Mouse (Mus musculus) erythroblast, embryonic 14.5 days (primary cell): Measurements from ENCODE around the gene Trim52. TPM values are rescaled to one million over a fixed set of nuclear protein-coding genes. Genes with fewer than 3 reads are reported as not detected.

Experiments used
- H3K27me3 ChIP-seq: 2 replicates; pipeline ENCODE4 v1.6.1; 2012; ENCODE audit warnings: inconsistent platforms; ENCODE audit not compliant: control insufficient read depth
- H3K36me3 ChIP-seq: 2 replicates; pipeline ENCODE4 v1.6.1; 2012; ENCODE audit warnings: mild to moderate bottlenecking, inconsistent platforms; ENCODE audit not compliant: control insufficient read depth
- H3K4me1 ChIP-seq: 2 replicates; pipeline ENCODE4 v1.6.1; 2012; ENCODE audit warnings: inconsistent platforms; ENCODE audit not compliant: control insufficient read depth
- H3K4me3 ChIP-seq: replicated peaks from 2 replicates; pipeline ENCODE3; 2012; ENCODE audit warnings: moderate library complexity, mild to moderate bottlenecking, inconsistent platforms
- H3K9me3 ChIP-seq: 2 replicates; pipeline ENCODE4 v1.6.1; 2012; ENCODE audit warnings: low read length, inconsistent platforms, mixed read lengths; ENCODE audit not compliant: control insufficient read depth
- GATA1 ChIP-seq: IDR thresholded peaks from 2 replicates; pipeline ENCODE4 v1.6.1; 2012; ENCODE audit warnings: low read length, inconsistent platforms, mixed read lengths
- TAL1 ChIP-seq: IDR thresholded peaks from 3 replicates; pipeline ENCODE4 v1.6.1; 2012; ENCODE audit warnings: low read length, inconsistent platforms, mixed read lengths
- polyA plus RNA-seq: library from polyadenylated mRNA; stranded (reverse); fragments of >175 nt; gene quantifications from 2 replicates; pipeline ENCODE4 v1.2.3, GENCODE M21; 2012

The Trim52 gene
- polyA plus RNA-seq = not detected in 2 replicates

DNA sequence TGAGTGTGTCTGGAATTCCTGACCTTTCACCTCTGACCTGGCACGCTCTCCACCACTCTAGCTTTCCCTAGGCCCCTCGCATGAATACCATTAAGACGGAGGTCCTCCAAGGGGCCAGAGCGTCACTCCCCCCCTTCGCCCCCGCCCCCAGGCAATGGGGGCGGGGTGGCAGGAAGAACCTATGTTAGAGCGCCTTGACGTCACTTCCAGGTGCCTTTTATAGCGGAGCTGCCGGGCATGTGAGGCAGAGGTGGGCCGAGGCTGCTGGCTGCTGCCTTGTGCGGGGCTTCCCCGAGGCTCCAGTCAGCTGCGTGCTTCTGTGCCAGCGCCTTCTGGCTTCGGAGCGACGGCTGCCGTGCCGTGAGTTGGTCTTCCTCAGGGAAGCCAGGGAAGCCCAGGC, at the start of gene Trim52:
Gene Trim52, plus strand, starts transcription at position 219 of the 400 bp plus-strand sequence.
- H3K4me1 ChIP-seq = no peaks in the 10 kb centered on the region
- no peak within 1 kb of the TSS for H3K4me3 ChIP-seq
- no peaks in the 10 kb centered on the region for H3K27me3 ChIP-seq
- H3K36me3 ChIP-seq = no peaks in the 10 kb centered on the region
- no peak for TF ChIP-seq TAL1
- H3K9me3 ChIP-seq = peaks cover 17% of the 10 kb centered on the region

DNA sequence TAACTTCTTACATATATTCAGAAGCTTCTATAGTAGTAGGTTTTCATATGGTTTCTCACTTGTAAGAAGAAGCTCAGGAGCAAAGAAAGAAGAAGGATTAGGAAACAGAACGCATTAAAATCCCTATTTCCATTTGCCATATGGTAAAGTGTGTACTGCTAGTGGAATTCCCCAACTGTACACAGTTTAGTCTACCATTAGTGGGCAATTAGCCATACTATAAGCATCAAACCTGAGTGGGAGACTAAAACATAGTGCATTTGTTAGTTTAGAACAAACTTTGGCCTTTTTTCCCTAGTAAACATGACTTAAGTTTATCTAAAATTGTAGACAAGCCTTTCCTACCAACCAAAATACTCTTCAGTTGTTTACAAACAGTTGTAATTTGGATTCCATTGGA, 33.4 kb upstream of the Trim52 start:
- H3K9me3 ChIP-seq = no peaks in the 10 kb centered on the region
- TF ChIP-seq GATA1 (no peak), TAL1 (no peak)
- no peaks in the 10 kb centered on the region for H3K27me3 ChIP-seq
- no peak overlapping the region for H3K4me3 ChIP-seq
- no peaks in the 10 kb centered on the region for H3K4me1 ChIP-seq
- H3K36me3 ChIP-seq = no peaks in the 10 kb centered on the region

DNA sequence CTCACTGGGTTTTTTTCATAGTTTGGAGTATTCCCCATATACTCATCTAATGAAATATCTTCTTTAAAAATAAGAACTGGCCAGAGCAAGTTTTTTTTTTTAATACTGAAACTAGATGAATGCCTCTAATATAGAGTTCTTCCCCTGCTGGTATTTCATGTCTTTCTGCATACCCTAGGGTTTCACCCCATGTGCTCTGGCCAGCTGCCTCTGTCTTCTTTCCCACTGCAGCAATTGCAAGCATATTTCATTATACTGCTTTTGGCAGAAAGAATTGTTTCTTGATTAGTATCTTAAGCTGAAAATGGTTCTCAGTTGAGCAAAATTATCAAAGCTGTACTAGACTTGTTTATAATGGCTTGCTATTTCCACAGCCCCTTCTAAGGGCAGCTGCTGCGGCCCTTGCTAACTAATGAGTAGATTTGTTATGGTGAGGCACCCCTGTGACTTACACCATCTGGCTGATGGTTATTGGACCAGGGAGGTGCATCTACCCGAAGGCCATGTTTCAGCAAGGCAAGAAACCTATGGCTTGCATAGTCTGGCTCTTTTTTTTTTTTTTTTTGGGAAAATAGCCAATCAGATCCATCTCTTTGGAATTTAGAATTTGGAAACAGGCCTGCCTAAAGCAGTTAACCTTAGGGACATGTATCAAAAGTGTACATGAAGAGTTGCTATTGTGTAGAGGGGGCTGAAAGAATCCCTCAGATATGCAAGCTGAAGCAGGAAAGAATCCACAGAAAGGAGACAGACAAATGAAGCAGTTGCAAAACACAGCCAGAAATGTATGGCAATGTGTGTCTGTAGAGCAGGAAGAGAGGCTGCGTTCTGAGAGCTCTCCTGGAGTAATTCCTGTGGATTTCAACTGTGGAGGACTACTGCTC, 30.6 kb upstream of the Trim52 start:
- no peaks in the 10 kb centered on the region for H3K4me1 ChIP-seq
- H3K36me3 ChIP-seq = no peaks in the 10 kb centered on the region
- H3K27me3 ChIP-seq = no peaks in the 10 kb centered on the region
- no peak overlapping the region for H3K4me3 ChIP-seq
- no peaks in the 10 kb centered on the region for H3K9me3 ChIP-seq
- no peak for TF ChIP-seq GATA1
- no peak for TF ChIP-seq TAL1

DNA sequence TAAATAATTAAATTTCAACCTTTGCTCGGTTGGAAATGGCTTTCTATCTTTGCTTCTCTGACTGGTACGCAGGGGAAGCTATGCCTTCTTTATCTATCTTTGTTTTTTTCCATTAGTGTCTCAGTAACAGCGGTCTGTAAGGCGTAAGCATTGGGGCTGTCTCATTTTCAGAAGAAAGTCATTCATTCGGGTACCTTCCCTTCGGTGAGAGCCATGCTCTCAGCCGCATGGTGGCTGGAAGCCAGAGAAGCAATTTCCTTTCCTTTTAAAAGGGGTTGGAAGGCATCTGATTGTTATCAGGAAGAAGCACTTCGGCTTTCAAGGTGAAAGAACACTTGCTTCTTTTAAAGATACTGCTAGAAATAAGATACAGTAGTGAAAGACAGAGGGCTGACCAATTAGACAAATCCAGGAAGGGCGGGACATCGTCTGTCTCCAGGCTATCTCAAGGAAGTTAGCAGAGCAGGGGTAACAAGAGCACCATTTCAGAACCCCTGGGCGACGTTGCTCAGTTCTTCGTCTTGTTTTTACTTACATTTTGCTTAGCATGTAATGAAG, 17.4 kb upstream of the Trim52 start:
- Histone ChIP-seq H3K27me3 (no peaks in the 10 kb centered on the region), H3K9me3 (peaks cover 3% of the 10 kb centered on the region; the same call in 1 of the 2 replicates), H3K4me3 (no peak overlapping the region), H3K4me1 (no peaks in the 10 kb centered on the region), H3K36me3 (no peaks in the 10 kb centered on the region)
- TF ChIP-seq TAL1 (no peak), GATA1 (no peak)

DNA sequence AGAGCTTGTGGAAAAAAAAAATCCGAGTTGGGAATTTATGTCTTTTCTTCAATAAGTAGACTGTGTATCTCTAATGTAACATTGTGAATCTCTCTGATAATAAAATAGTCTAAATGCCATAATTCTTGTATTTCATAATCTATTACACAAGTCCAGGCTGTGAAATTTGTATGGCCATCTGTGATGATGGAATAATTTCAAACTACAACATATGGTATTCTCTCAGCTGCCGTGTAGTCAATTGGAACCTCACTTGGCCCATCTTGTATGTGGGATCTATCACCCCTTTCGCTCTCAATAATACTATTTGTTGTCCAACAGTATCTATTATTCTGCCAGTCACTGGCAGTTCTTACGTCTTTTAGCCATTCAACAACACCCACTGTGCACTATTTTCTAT, 9.2 kb upstream of the Trim52 start:
- H3K36me3 ChIP-seq = no peaks in the 10 kb centered on the region
- peaks cover 15% of the 10 kb centered on the region for H3K9me3 ChIP-seq
- no peaks in the 10 kb centered on the region for H3K4me1 ChIP-seq
- no peak overlapping the region for H3K4me3 ChIP-seq
- H3K27me3 ChIP-seq = no peaks in the 10 kb centered on the region
- TF ChIP-seq GATA1 (no peak), TAL1 (no peak)

DNA sequence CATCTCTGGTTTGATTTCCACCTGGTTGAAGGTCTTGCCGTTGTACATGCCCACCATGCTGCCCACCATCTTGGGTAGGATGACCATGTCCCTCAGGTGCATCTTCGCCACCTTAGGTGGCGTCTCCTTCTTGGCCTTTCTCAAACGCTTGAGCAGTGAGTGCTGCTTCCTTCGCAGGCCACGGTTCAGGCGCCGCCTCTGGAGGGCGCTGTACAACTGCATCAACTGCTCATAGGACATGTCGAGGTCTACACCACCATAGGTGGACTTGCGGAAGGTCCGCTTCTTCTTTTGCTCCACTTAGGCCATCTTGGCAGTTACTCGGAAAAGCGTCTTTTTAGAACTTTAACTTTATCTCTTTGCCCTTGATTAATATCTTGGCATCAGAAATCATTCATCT, 5.1 kb upstream of the Trim52 start:
- no peaks in the 10 kb centered on the region for H3K36me3 ChIP-seq
- no peak overlapping the region for H3K4me3 ChIP-seq
- peaks cover 11% of the 10 kb centered on the region for H3K9me3 ChIP-seq
- no peak for TF ChIP-seq TAL1
- no peak for TF ChIP-seq GATA1
- H3K4me1 ChIP-seq = no peaks in the 10 kb centered on the region
- no peaks in the 10 kb centered on the region for H3K27me3 ChIP-seq

DNA sequence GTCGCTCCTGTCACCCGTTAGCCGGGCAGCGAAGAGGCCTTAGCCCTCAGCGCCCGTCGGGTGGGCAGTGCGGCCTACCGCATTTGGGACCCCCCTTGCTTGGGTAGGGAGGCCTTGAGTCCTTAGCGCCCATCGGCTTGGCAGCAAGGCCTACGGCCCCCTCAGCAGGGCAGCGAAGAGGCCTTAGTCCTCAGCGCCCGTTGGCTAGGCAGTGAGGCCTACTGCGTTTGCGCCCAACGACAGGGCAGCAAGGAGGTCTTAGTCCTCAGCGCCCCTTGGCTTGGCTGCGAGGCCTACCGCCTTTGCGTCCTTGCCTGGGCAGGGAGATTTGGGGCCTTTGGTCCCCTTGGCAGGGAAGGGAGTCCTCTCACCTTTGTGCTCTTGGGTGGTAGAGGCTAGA, 427 bp downstream of the Trim52 start:
- TF ChIP-seq TAL1 (no peak), GATA1 (no peak)
- H3K9me3 ChIP-seq = peaks cover 17% of the 10 kb centered on the region
- no peaks in the 10 kb centered on the region for H3K27me3 ChIP-seq
- no peaks in the 10 kb centered on the region for H3K4me1 ChIP-seq
- H3K36me3 ChIP-seq = no peaks in the 10 kb centered on the region
- no peak overlapping the region for H3K4me3 ChIP-seq

DNA sequence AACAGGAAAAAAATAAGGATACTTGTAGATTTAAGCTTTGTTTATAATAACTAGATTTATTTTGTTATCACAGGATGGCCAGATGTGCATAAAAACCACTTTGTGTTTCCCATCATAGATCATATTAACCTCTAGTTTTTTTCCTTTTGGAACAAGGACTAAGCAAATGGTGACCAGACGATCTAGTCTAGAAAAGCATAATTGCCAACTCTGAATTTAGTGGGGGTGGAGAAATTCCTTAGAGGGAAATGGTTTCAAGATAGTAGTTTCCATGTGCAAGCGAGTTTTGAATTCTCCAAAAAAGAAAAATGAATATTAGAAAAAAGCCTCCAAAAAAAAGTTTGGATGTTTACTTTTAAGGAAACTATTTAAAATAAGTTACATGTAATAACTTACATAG, 13.4 kb downstream of the Trim52 start:
- no peaks in the 10 kb centered on the region for H3K27me3 ChIP-seq
- TF ChIP-seq GATA1 (no peak), TAL1 (no peak)

DNA sequence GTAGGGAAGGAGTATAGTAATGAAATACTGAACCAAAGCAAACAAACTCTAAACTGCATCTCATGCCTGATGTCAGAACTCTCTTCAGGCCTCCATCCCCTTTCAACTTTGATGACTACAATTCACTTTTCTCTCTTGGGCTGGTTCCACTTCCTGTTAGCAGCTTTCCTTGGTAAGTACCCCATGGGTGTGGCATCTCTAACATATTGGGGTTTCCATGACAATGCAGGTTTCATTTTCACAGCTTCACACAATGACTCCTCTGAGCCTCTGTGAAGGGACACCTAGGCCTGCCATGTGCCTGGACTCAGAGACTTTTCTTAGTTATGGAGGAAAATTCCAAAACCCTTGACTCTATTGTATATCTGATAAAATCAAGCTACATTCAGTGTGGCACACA, 30.3 kb downstream of the Trim52 start:
- no peak for TF ChIP-seq GATA1
- no peak for TF ChIP-seq TAL1
- H3K4me3 ChIP-seq = no peak overlapping the region
- no peaks in the 10 kb centered on the region for H3K36me3 ChIP-seq
- no peaks in the 10 kb centered on the region for H3K27me3 ChIP-seq
- no peaks in the 10 kb centered on the region for H3K4me1 ChIP-seq
- H3K9me3 ChIP-seq = peaks cover 12% of the 10 kb centered on the region

More for the DNA sequence above, 13.4 kb downstream of the Trim52 start:
- Histone ChIP-seq H3K4me1 (no peaks in the 10 kb centered on the region), H3K4me3 (no peak overlapping the region), H3K9me3 (no peaks in the 10 kb centered on the region), H3K36me3 (no peaks in the 10 kb centered on the region)
